Mouse (Mus musculus) MEL-GATA-1-ER (cell line): ENCODE results near the gene Zfp991.
"Not testable (repeated sequence)": the region's sequence is repeated elsewhere in the genome, so short reads cannot be mapped to it uniquely, and the experiment has no call there.

Experiments used
- DNase-seq: peaks from one replicate; pipeline ENCODE4 v3.0.0-alpha.2; 2012; ENCODE audit warnings: low read depth; ENCODE audit errors: extremely low read depth

Gene Zfp991

GRCm38 (mm10) chr4:147181969-147182705, 50.3 kb downstream of the Zfp991 start:
- not testable (repeated sequence) for DNase-seq

GRCm38 (mm10) chr4:147186824-147187223, 55.0 kb downstream of the Zfp991 start:
- not testable (repeated sequence) for DNase-seq

- not testable (repeated sequence) for DNase-seq
These were observed 55.6 kb downstream of the Zfp991 start for GRCm38 (mm10) chr4:147187283-147187965.

- not testable (repeated sequence) for DNase-seq
These were observed 63.3 kb downstream of the Zfp991 start for GRCm38 (mm10) chr4:147195186-147195585.

- not testable (repeated sequence) for DNase-seq
These were observed 65.4 kb downstream of the Zfp991 start for GRCm38 (mm10) chr4:147197210-147197609.

- not testable (repeated sequence) for DNase-seq
These were observed 67.4 kb downstream of the Zfp991 start for GRCm38 (mm10) chr4:147199055-147199750.

- DNase-seq: not testable (repeated sequence)
These were observed 70.3 kb downstream of the Zfp991 start for GRCm38 (mm10) chr4:147201920-147202660.

GRCm38 (mm10) chr4:147212182-147212928, 80.5 kb downstream of the Zfp991 start:
- DNase-seq: not testable (repeated sequence)

GRCm38 (mm10) chr4:147214233-147214632, 82.4 kb downstream of the Zfp991 start:
- DNase-seq: not testable (repeated sequence)

- not testable (repeated sequence) for DNase-seq
These were observed 85.8 kb downstream of the Zfp991 start for GRCm38 (mm10) chr4:147217676-147218075.

GRCm38 (mm10) chr4:147219319-147220070, 87.7 kb downstream of the Zfp991 start:
- not testable (repeated sequence) for DNase-seq

- DNase-seq: not testable (repeated sequence)
These were observed 88.4 kb downstream of the Zfp991 start for GRCm38 (mm10) chr4:147220226-147220625.

- DNase-seq: not testable (repeated sequence)
These were observed 90.2 kb downstream of the Zfp991 start for GRCm38 (mm10) chr4:147222021-147222420.

GRCm38 (mm10) chr4:147223778-147224435, 92.1 kb downstream of the Zfp991 start:
- not testable (repeated sequence) for DNase-seq

GRCm38 (mm10) chr4:147225616-147226015, 93.8 kb downstream of the Zfp991 start:
- not testable (repeated sequence) for DNase-seq

GRCm38 (mm10) chr4:147230026-147230425, 98.2 kb downstream of the Zfp991 start:
- DNase-seq: not testable (repeated sequence)
